Mouse (Mus musculus) embryonic facial prominence, embryonic 11.5 days (tissue): ENCODE measurements around the gene Sardh. TPM values are rescaled to one million over a fixed set of nuclear protein-coding genes. Genes with fewer than 3 reads are reported as not detected.

Source experiments
- ATAC-seq: fragments of 200-750 bp; cut with Nextera tagmentation; replicated peaks from 2 replicates; pipeline ENCODE4 v1.8.0; 2017; ENCODE audit warnings: low read depth; ENCODE audit not compliant: insufficient number of reproducible peaks, low FRiP score, low TSS enrichment
- DNase-seq: peaks from one replicate; pipeline ENCODE4 v3.0.0-alpha.2; 2015; ENCODE audit warnings: low spot score
- H3K27ac ChIP-seq: fragments of 300-500 bp; sonication (generic); replicated peaks from 2 replicates; pipeline ENCODE4 v1.5.1; 2014; ENCODE audit warnings: mild to moderate bottlenecking, low read depth, low read length, control low read depth
- H3K27me3 ChIP-seq: fragments of 300-500 bp; sonication (generic); 2 replicates; pipeline ENCODE4 v1.6.1; 2014; ENCODE audit warnings: mild to moderate bottlenecking, low read length, moderate library complexity, mixed read lengths; ENCODE audit not compliant: control insufficient read depth, insufficient read depth
- H3K36me3 ChIP-seq: fragments of 300-500 bp; sonication (generic); replicated peaks from 2 replicates; pipeline ENCODE4 v1.6.1; 2014; ENCODE audit warnings: low read depth, mild to moderate bottlenecking, low read length, moderate library complexity, mixed read lengths; ENCODE audit not compliant: control insufficient read depth, insufficient read depth
- H3K4me1 ChIP-seq: fragments of 300-500 bp; sonication (generic); 2 replicates; pipeline ENCODE4 v1.6.1; 2014; ENCODE audit warnings: low read length, mixed read lengths; ENCODE audit not compliant: control insufficient read depth, insufficient read depth
- H3K4me2 ChIP-seq: fragments of 300-500 bp; sonication (generic); 2 replicates; pipeline ENCODE4 v1.6.1; 2014; ENCODE audit warnings: low read depth, mild to moderate bottlenecking, control low read depth, low read length, moderate library complexity
- H3K4me3 ChIP-seq: fragments of 300-500 bp; sonication (generic); 2 replicates; pipeline ENCODE4 v1.5.1; 2014; ENCODE audit warnings: low read depth, low read length, control low read depth
- H3K9ac ChIP-seq: fragments of 300-500 bp; sonication (generic); replicated peaks from 2 replicates; pipeline ENCODE4 v1.6.1; 2014; ENCODE audit warnings: mild to moderate bottlenecking, control low read depth, low read length
- H3K9me3 ChIP-seq: fragments of 300-500 bp; sonication (generic); replicated peaks from 2 replicates; pipeline ENCODE4 v1.6.1; 2016; ENCODE audit warnings: mild to moderate bottlenecking, low read length, inconsistent platforms, mixed read lengths; ENCODE audit not compliant: control insufficient read depth
- WGBS: fragments of 180-500 bp; shearing (Covaris S2); extraction: QIAGEN DNeasy Blood & Tissue Kit; methylation state at CpG from one replicate; pipeline ENCODE4 v1.1.7; 2014; 5-methylcytosine and 5-hydroxymethylcytosine counted together
- polyA plus RNA-seq: library from polyadenylated mRNA; unstranded; fragments of >200 nt; fragmentation: Nextera tagmentation; extraction: Ambion mirVana; gene quantifications from 2 replicates; pipeline ENCODE4 v1.2.1, GENCODE M21; 2014

Sardh gene
- polyA plus RNA-seq, 1 experiment from 2014 or later: 2.7 TPM

GRCm38 (mm10) chr2:27245947-27246346 lies 2.2 kb downstream of the Sardh start:
- Histone ChIP-seq H3K4me3 (no peak overlapping the region), H3K9ac (no peak overlapping the region), H3K36me3 (no peaks in the 10 kb centered on the region), H3K27me3 (no peaks in the 10 kb centered on the region), H3K9me3 (no peaks in the 10 kb centered on the region), H3K4me1 (no peaks in the 10 kb centered on the region), H3K27ac (no peak overlapping the region), H3K4me2 (no peak overlapping the region)
- 63% methylated on average over 7 of the region's 7 CpGs for WGBS
- DNase-seq (no peak), ATAC-seq (no peak)

- 21% methylated on average over 4 of the region's 4 CpGs for WGBS
- ATAC-seq: 0 out of 2 replicates have a peak, but pooled peaks have one; percentile 58
- Histone ChIP-seq H3K9ac (no peak overlapping the region), H3K4me2 (no peak overlapping the region), H3K36me3 (no peaks in the 10 kb centered on the region), H3K4me3 (no peak overlapping the region), H3K27ac (no peak overlapping the region), H3K9me3 (no peaks in the 10 kb centered on the region), H3K4me1 (no peaks in the 10 kb centered on the region), H3K27me3 (no peaks in the 10 kb centered on the region)
- peak; percentile 76 for DNase-seq
These were observed 10.8 kb downstream of the Sardh start for GRCm38 (mm10) chr2:27237342-27237741.

GRCm38 (mm10) chr2:27235729-27236128 lies 12.4 kb downstream of the Sardh start:
- DNase-seq (peak; percentile 78), ATAC-seq (no peak)
- Histone ChIP-seq H3K27me3 (no peaks in the 10 kb centered on the region), H3K4me3 (no peak overlapping the region), H3K4me1 (no peaks in the 10 kb centered on the region), H3K9me3 (no peaks in the 10 kb centered on the region), H3K36me3 (no peaks in the 10 kb centered on the region), H3K27ac (no peak overlapping the region), H3K9ac (no peak overlapping the region), H3K4me2 (no peak overlapping the region)
- 21% methylated on average over 3 of the region's 3 CpGs for WGBS

- Histone ChIP-seq H3K9me3 (no peaks in the 10 kb centered on the region), H3K9ac (no peak overlapping the region), H3K4me3 (no peak overlapping the region), H3K27me3 (no peaks in the 10 kb centered on the region), H3K4me2 (no peak overlapping the region), H3K36me3 (no peaks in the 10 kb centered on the region), H3K27ac (no peak overlapping the region), H3K4me1 (no peaks in the 10 kb centered on the region)
- 29% methylated on average over 7 of the region's 7 CpGs for WGBS
- DNase-seq: no peak
- ATAC-seq: no peak
These were observed 15.8 kb downstream of the Sardh start for GRCm38 (mm10) chr2:27232376-27232775.

GRCm38 (mm10) chr2:27229481-27230105 lies 18.5 kb downstream of the Sardh start:
- 89% methylated on average over 2 of the region's 2 CpGs for WGBS
- ATAC-seq (no peak), DNase-seq (no peak)
- no peak overlapping the region for H3K9ac ChIP-seq
- H3K9me3 ChIP-seq: no peaks in the 10 kb centered on the region
- H3K27ac ChIP-seq: no peak overlapping the region
- H3K27me3 ChIP-seq: no peaks in the 10 kb centered on the region
- no peaks in the 10 kb centered on the region for H3K36me3 ChIP-seq
- no peaks in the 10 kb centered on the region for H3K4me1 ChIP-seq
- H3K4me3 ChIP-seq: no peak overlapping the region
- no peak overlapping the region for H3K4me2 ChIP-seq

- ATAC-seq: no peak
- H3K9me3 ChIP-seq: no peaks in the 10 kb centered on the region
- no peak overlapping the region for H3K27ac ChIP-seq
- no peaks in the 10 kb centered on the region for H3K36me3 ChIP-seq
- no peaks in the 10 kb centered on the region for H3K27me3 ChIP-seq
- no peak for DNase-seq
- no peak overlapping the region for H3K9ac ChIP-seq
- no peak overlapping the region for H3K4me3 ChIP-seq
- 83% methylated on average over 5 of the region's 5 CpGs for WGBS
- H3K4me1 ChIP-seq: no peaks in the 10 kb centered on the region
- no peak overlapping the region for H3K4me2 ChIP-seq
These were observed 19.2 kb downstream of the Sardh start for GRCm38 (mm10) chr2:27228809-27229480.

- ATAC-seq: no peak
- H3K4me1 ChIP-seq: no peaks in the 10 kb centered on the region
- no peaks in the 10 kb centered on the region for H3K27me3 ChIP-seq
- H3K9ac ChIP-seq: no peak overlapping the region
- H3K4me2 ChIP-seq: no peak overlapping the region
- no peak overlapping the region for H3K4me3 ChIP-seq
- H3K9me3 ChIP-seq: no peaks in the 10 kb centered on the region
- no peak overlapping the region for H3K27ac ChIP-seq
- 74% methylated on average over 7 of the region's 7 CpGs for WGBS
- no peaks in the 10 kb centered on the region for H3K36me3 ChIP-seq
- DNase-seq: no peak
These were observed 21.6 kb downstream of the Sardh start for GRCm38 (mm10) chr2:27226572-27226971.

GRCm38 (mm10) chr2:27223012-27223421 lies 25.1 kb downstream of the Sardh start:
- H3K4me3 ChIP-seq: no peak overlapping the region
- no peak overlapping the region for H3K4me2 ChIP-seq
- DNase-seq (no peak), ATAC-seq (no peak)
- H3K9me3 ChIP-seq: no peaks in the 10 kb centered on the region
- no peaks in the 10 kb centered on the region for H3K36me3 ChIP-seq
- H3K27ac ChIP-seq: no peak overlapping the region
- H3K4me1 ChIP-seq: no peaks in the 10 kb centered on the region
- 90% methylated on average over 7 of the region's 7 CpGs for WGBS
- no peak overlapping the region for H3K9ac ChIP-seq
- no peaks in the 10 kb centered on the region for H3K27me3 ChIP-seq
